Mouse (Mus musculus) left cerebral cortex, postnatal 36 days (tissue): Measurements from ENCODE around the gene Lair1. TPM values are rescaled to one million over a fixed set of nuclear protein-coding genes. Genes with fewer than 3 reads are reported as not detected.
"Not testable (repeated sequence)": the region's sequence is repeated elsewhere in the genome, so short reads cannot be mapped to it uniquely, and the experiment has no call there.

Experiments
- DNase-seq, 2 experiments: peaks; one replicate each; pipeline ENCODE4 v3.0.0; 2021 to 2022; ENCODE audit warnings: low spot score in 2 of 2, mixed read lengths in 1 of 2
- intact Hi-C: fragments of 180-260 bp; cut with DNase I; formaldehyde crosslinking; loops from one replicate; pipeline ENCODE4 v1.15.1; 2025
- total RNA-seq, 2 experiments: library from RNA; stranded (reverse); gene quantifications; 2 replicates each; pipeline ENCODE4 v1.2.3; 2021

Gene Lair1
- 1 to 10 TPM; 6.5 to 7.8 TPM for total RNA-seq

GRCm38 (mm10) chr7:4063013-4063412 is at the start of gene Lair1:
TSS of gene Lair1 (minus strand) at chr7:4063204.
- no peak for DNase-seq
- intact Hi-C loops, result no loop called here

- intact Hi-C loops, result no loop called here
- DNase-seq, result peak in 1 of 2 experiments; percentile 15
Observed at GRCm38 (mm10) chr7:4111766-4112165, 48.8 kb upstream of the Lair1 start.

- intact Hi-C loops, result no loop called here
- no peak for DNase-seq
Observed at GRCm38 (mm10) chr7:4103411-4103810, 40.4 kb upstream of the Lair1 start.

GRCm38 (mm10) chr7:4101144-4101543 is 38.1 kb upstream of the Lair1 start:
- intact Hi-C loops, result no loop called here

GRCm38 (mm10) chr7:4098832-4099231 is 35.8 kb upstream of the Lair1 start:
- DNase-seq, result no peak
- intact Hi-C loops, result no loop called here

More at GRCm38 (mm10) chr7:4101144-4101543, 38.1 kb upstream of the Lair1 start:
- no peak for DNase-seq

GRCm38 (mm10) chr7:4098301-4098700 is 35.3 kb upstream of the Lair1 start:
- intact Hi-C loops, result no loop called here
- no peak for DNase-seq

- intact Hi-C loops, result no loop called here
- DNase-seq, result no peak
Observed at GRCm38 (mm10) chr7:4091170-4091569, 28.2 kb upstream of the Lair1 start.

- DNase-seq, result no peak
- intact Hi-C loops, result loop anchor here (5.0 kb wide), 2 partner anchors 34 to 61 kb away; no protein-coding TSS in a partner anchor
Observed at GRCm38 (mm10) chr7:4088679-4089078, 25.7 kb upstream of the Lair1 start.

- DNase-seq, result peak in 1 of 2 experiments; percentile 52
- intact Hi-C loops, result loop anchor here (5.0 kb wide), 2 partner anchors 34 to 61 kb away; no protein-coding TSS in a partner anchor
Observed at GRCm38 (mm10) chr7:4087896-4088480, 25.0 kb upstream of the Lair1 start.

- DNase-seq, result peak; percentile 41 to 57
- intact Hi-C loops, result loop anchor here (5.0 kb wide), 2 partner anchors 35 to 60 kb away; no protein-coding TSS in a partner anchor
Observed at GRCm38 (mm10) chr7:4087238-4087895, 24.4 kb upstream of the Lair1 start.

GRCm38 (mm10) chr7:4085562-4085961 is 22.6 kb upstream of the Lair1 start:
- intact Hi-C loops, result loop anchor here (5.0 kb wide), 2 partner anchors 37 to 58 kb away; no protein-coding TSS in a partner anchor
- DNase-seq, result no peak

GRCm38 (mm10) chr7:4084161-4084560 is 21.2 kb upstream of the Lair1 start:
- no peak for DNase-seq
- intact Hi-C loops, result no loop called here

- intact Hi-C loops, result no loop called here
- no peak for DNase-seq
Observed at GRCm38 (mm10) chr7:4082804-4083203, 19.8 kb upstream of the Lair1 start.

- DNase-seq, result no peak
- intact Hi-C loops, result no loop called here
Observed at GRCm38 (mm10) chr7:4081706-4082105, 18.7 kb upstream of the Lair1 start.

- intact Hi-C loops, result no loop called here
- DNase-seq, result no peak
Observed at GRCm38 (mm10) chr7:4080552-4080951, 17.5 kb upstream of the Lair1 start.

- DNase-seq, result no peak
- intact Hi-C loops, result no loop called here
Observed at GRCm38 (mm10) chr7:4079511-4079910, 16.5 kb upstream of the Lair1 start.

- intact Hi-C loops, result no loop called here
Observed at GRCm38 (mm10) chr7:4073144-4073543, 10.1 kb upstream of the Lair1 start.

GRCm38 (mm10) chr7:4071066-4071465 is 8.1 kb upstream of the Lair1 start:
- intact Hi-C loops, result no loop called here
- DNase-seq, result no peak

More at GRCm38 (mm10) chr7:4073144-4073543, 10.1 kb upstream of the Lair1 start:
- no peak for DNase-seq

GRCm38 (mm10) chr7:4063714-4064425 is 866 bp upstream of the Lair1 start:
- no peak for DNase-seq
- intact Hi-C loops, result no loop called here

- intact Hi-C loops, DNase-seq: not testable (repeated sequence)
Observed at GRCm38 (mm10) chr7:4060602-4061188, 2.3 kb downstream of the Lair1 start.
